8 mouse cellular contexts compared by ENCODE assay signal in the genomic region with DNA sequence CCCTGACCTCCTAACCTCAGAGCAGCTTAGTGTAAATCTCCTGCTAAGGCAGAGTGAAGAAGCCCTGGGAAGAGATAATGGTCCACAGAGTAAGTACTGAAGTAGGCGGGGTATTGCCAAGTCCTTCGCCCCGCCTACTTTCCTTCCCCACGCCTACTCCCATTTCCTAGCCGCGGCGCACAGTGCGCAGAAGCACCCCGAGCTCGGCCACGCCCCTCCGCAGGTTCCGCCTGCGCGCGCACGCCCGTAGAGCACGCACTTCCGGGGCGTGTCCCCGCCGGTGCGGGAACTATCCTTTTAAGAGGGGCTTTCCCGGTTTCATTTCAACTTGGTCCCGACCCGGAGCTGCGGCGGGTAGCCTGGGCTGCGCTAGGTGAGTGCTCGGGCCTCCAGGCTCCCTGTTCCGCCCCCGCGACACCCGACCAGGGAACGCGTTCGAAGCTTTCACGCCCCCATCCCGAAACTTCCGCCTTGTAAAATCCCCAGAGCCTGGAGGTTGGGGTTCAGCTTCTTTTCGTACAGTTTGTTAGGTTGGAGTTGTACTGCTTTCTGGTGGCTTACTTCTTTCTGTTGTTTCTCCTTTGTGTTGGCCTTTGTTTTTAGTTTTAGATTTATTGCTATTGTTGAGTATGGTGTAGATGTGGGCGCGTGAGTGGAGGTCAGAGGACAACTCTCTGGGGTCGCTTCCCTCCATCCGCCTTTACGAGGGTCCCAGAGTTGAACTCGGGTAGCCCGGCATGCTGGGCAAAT. TPM values are rescaled to one million over a fixed set of nuclear protein-coding genes. Genes with fewer than 3 reads are reported as not detected.
DNase-seq lines count a peak whose midpoint lies in the region; ATAC-seq and TF ChIP-seq lines count a peak whose summit lies in the region.

TSS of gene Katna1 (plus strand) at position 250 of the 750 bp plus-strand sequence.

- H3K9ac ChIP-seq in embryonic facial prominence, embryonic 13.5 days = peak within 1 kb of the TSS; percentile 85
- peak within 1 kb of the TSS; percentile 73 for H3K9ac ChIP-seq in limb, embryonic 12.5 days (replicated peaks)
- H3K9ac ChIP-seq in midbrain, embryonic 15.5 days = peak within 1 kb of the TSS; percentile 73

- H3K27me3 ChIP-seq in embryonic facial prominence, embryonic 13.5 days = no peaks in the 10 kb centered on the region
- no peaks in the 10 kb centered on the region for H3K27me3 ChIP-seq in kidney, adult 2 months (replicated peaks; ENCODE audit: control insufficient read depth, insufficient read depth, low read length)
- no peaks in the 10 kb centered on the region for H3K27me3 ChIP-seq in limb, embryonic 12.5 days
- no peaks in the 10 kb centered on the region for H3K27me3 ChIP-seq in midbrain, embryonic 15.5 days (replicated peaks)
- H3K27me3 ChIP-seq in spleen, adult 2 months (ENCODE audit: control insufficient read depth, insufficient read depth, low read length) = no peaks in the 10 kb centered on the region

- no peak for TF ChIP-seq CTCF in kidney, adult 2 months (conservative IDR thresholded peaks at IDR 0.05; ENCODE audit: insufficient read depth, insufficient read length, low read depth, low read length)
- TF ChIP-seq CTCF in spleen, adult 2 months (IDR thresholded peaks at IDR 0.05; ENCODE audit: extremely low read depth, insufficient read depth, insufficient read length, insufficient replicate concordance) = no peak

- WGBS in embryonic facial prominence, embryonic 13.5 days = under 1% methylated on average over 49 of the region's 49 CpGs
- under 1% methylated on average over 49 of the region's 49 CpGs for WGBS in kidney, adult 2 months
- WGBS in limb, embryonic 12.5 days = under 1% methylated on average over 49 of the region's 49 CpGs
- WGBS in midbrain, embryonic 15.5 days = under 1% methylated on average over 49 of the region's 49 CpGs
- WGBS in spleen, adult 2 months = under 1% methylated on average over 47 of the region's 49 CpGs

- ATAC-seq in embryonic facial prominence, embryonic 13.5 days (ENCODE audit: insufficient number of reproducible peaks, insufficient read depth, low FRiP score, low TSS enrichment, low read depth) = peak; percentile 97
- ATAC-seq in limb, embryonic 12.5 days (ENCODE audit: insufficient number of reproducible peaks, insufficient read depth, low FRiP score, low TSS enrichment, low read depth) = peak; percentile 96
- ATAC-seq in midbrain, embryonic 15.5 days (replicated peaks) = peak; percentile 99

- TF ChIP-seq POLR2A in kidney, adult 2 months (IDR thresholded peaks at IDR 0.05; ENCODE audit: low read depth, low read length) = no peak
- TF ChIP-seq POLR2A in spleen, adult 2 months (IDR thresholded peaks at IDR 0.05; ENCODE audit: low read depth, low read length) = peak; percentile 44; the same call in 1 of the 2 replicates

- peak within 1 kb of the TSS; percentile 81 for H3K27ac ChIP-seq in embryonic facial prominence, embryonic 13.5 days
- peak within 1 kb of the TSS; percentile 70 for H3K27ac ChIP-seq in kidney, adult 2 months (ENCODE audit: insufficient read depth, low read depth, low read length)
- peak within 1 kb of the TSS; percentile 78 for H3K27ac ChIP-seq in limb, embryonic 12.5 days
- H3K27ac ChIP-seq in midbrain, embryonic 15.5 days = peak within 1 kb of the TSS; percentile 80
- H3K27ac ChIP-seq in spleen, adult 2 months (ENCODE audit: insufficient read depth, low read length) = peak within 1 kb of the TSS; percentile 87

- no peaks in the 10 kb centered on the region for H3K36me3 ChIP-seq in embryonic facial prominence, embryonic 13.5 days
- H3K36me3 ChIP-seq in kidney, adult 2 months (ENCODE audit: control insufficient read depth, insufficient read depth, low read length) = no peaks in the 10 kb centered on the region
- H3K36me3 ChIP-seq in limb, embryonic 12.5 days = no peaks in the 10 kb centered on the region
- no peaks in the 10 kb centered on the region for H3K36me3 ChIP-seq in midbrain, embryonic 15.5 days (replicated peaks)
- H3K36me3 ChIP-seq in spleen, adult 2 months (ENCODE audit: control insufficient read depth, insufficient read depth, low read length) = no peaks in the 10 kb centered on the region

- peak; percentile 96 for DNase-seq in 3134 (ENCODE audit: extremely low read depth, insufficient read length, low spot score)
- DNase-seq in adrenal gland, postnatal 36 days = peak; percentile 96 to 97
- peak; percentile 95 to 96 for DNase-seq in heart, adult 18-20 months
- peak; percentile 96 for DNase-seq in kidney, adult 2 months
- DNase-seq in spleen, adult 2 months (ENCODE audit: low read depth in 1 of 2, low spot score in 2 of 2) = peak; percentile 92

- peak within 1 kb of the TSS; percentile 81 for H3K4me2 ChIP-seq in embryonic facial prominence, embryonic 13.5 days
- peak within 1 kb of the TSS; percentile 82 for H3K4me2 ChIP-seq in limb, embryonic 12.5 days
- peak within 1 kb of the TSS; percentile 60 for H3K4me2 ChIP-seq in midbrain, embryonic 15.5 days

- no peaks in the 10 kb centered on the region for H3K9me3 ChIP-seq in embryonic facial prominence, embryonic 13.5 days
- no peaks in the 10 kb centered on the region for H3K9me3 ChIP-seq in limb, embryonic 12.5 days
- no peaks in the 10 kb centered on the region for H3K9me3 ChIP-seq in midbrain, embryonic 15.5 days

- peaks cover 7% of the 10 kb centered on the region for H3K4me1 ChIP-seq in embryonic facial prominence, embryonic 13.5 days
- H3K4me1 ChIP-seq in kidney, adult 2 months (ENCODE audit: control insufficient read depth, insufficient read depth, low read length) = peaks cover 3% of the 10 kb centered on the region; the same call in 1 of the 2 replicates
- H3K4me1 ChIP-seq in limb, embryonic 12.5 days (replicated peaks) = peaks cover 9% of the 10 kb centered on the region
- peaks cover 24% of the 10 kb centered on the region for H3K4me1 ChIP-seq in midbrain, embryonic 15.5 days
- no peaks in the 10 kb centered on the region; the same call in 1 of the 2 replicates for H3K4me1 ChIP-seq in spleen, adult 2 months (ENCODE audit: control insufficient read depth, insufficient read depth, insufficient read length)

- H3K4me3 ChIP-seq in embryonic facial prominence, embryonic 13.5 days = peak within 1 kb of the TSS; percentile 82
- H3K4me3 ChIP-seq in kidney, adult 2 months (ENCODE audit: insufficient read depth, low read depth, low read length) = peak within 1 kb of the TSS; percentile 93
- H3K4me3 ChIP-seq in limb, embryonic 12.5 days (replicated peaks) = peak within 1 kb of the TSS; percentile 83
- peak within 1 kb of the TSS; percentile 94 for H3K4me3 ChIP-seq in midbrain, embryonic 15.5 days
- peak within 1 kb of the TSS; percentile 89 for H3K4me3 ChIP-seq in spleen, adult 2 months (ENCODE audit: extremely low read depth, insufficient read depth, insufficient read length)

RNA-seq across cellular contexts. Expression of gene Katna1, which starts in this region (rescaled TPM):
- 10 to 100 TPM; 30.6 to 32.6 TPM for total RNA-seq in adrenal gland, postnatal 36 days (2021)
- polyA plus RNA-seq in embryonic facial prominence, embryonic 13.5 days (2015; fragmentation: Nextera tagmentation; extraction: Ambion mirVana) = 62.4 and 66.4 TPM in 2 replicates
- total RNA-seq in heart, adult 18-20 months (2021) = 10 to 100 TPM; 13.1 to 13.2 TPM
- 3.1 and 4.1 TPM in 2 replicates for polyA plus RNA-seq in kidney, adult 2 months (2012; rRNA removed)
- 69.5 and 74.9 TPM in 2 replicates for polyA plus RNA-seq in limb, embryonic 12.5 days (2016; fragmentation: Nextera tagmentation; extraction: Ambion mirVana)
- 29.7 TPM in 2 replicates for polyA plus RNA-seq in midbrain, embryonic 15.5 days (2015; fragmentation: Nextera tagmentation; extraction: Ambion mirVana)
- 2.4 and 2.8 TPM in 2 replicates for polyA plus RNA-seq in spleen, adult 2 months (2012; rRNA removed)

Comparison
In these comparisons a context has a peak if more than half of its experiments do, and no peak if none do; other contexts are left out.
1. Peak in every context shown above with its lines: DNase-seq, ATAC-seq, H3K4me3 ChIP-seq and H3K27ac ChIP-seq.